Mouse (Mus musculus) stomach, postnatal 0 days (tissue): ENCODE data around the gene Sohlh2.

Source experiments
- CTCF ChIP-seq: IDR thresholded peaks from 2 replicates; pipeline ENCODE4 v1.5.1; 2016; ENCODE audit warnings: antibody characterized with exemption, low read depth, mild to moderate bottlenecking, moderate library complexity
- EP300 ChIP-seq: optimal IDR thresholded peaks from 2 replicates; pipeline ENCODE3; 2016; ENCODE audit warnings: antibody characterized with exemption

- TF ChIP-seq CTCF (no peak), EP300 (no peak)
Measured at GRCm38 (mm10) chr3:55226501-55227213, 44.8 kb downstream of the Sohlh2 start.
